In genomic region chr2:31469480-31469879, GRCm38 (mm10) we compare ENCODE assay signal across 8 mouse cellular contexts. TPM values are rescaled to one million over a fixed set of nuclear protein-coding genes. Genes with fewer than 3 reads are reported as not detected.
A peak's percentile ranks its signal among the peaks of the same experiment; 100 is the strongest.
DNase-seq lines count a peak whose midpoint lies in the region; ATAC-seq and TF ChIP-seq lines count a peak whose summit lies in the region.

No protein-coding gene starts in this region.

- no peak for ATAC-seq in heart, embryonic 12.5 days (ENCODE audit: insufficient number of reproducible peaks, low FRiP score)
- ATAC-seq in intestine, embryonic 16.5 days = no peak
- no peak for ATAC-seq in midbrain, embryonic 12.5 days (ENCODE audit: low FRiP score, low read depth)
- ATAC-seq in erythroblast, adult 5-6 weeks (replicated peaks; ENCODE audit: low FRiP score, poor library complexity, severe bottlenecking) = no peak

- H3K4me1 ChIP-seq in heart, embryonic 12.5 days (replicated peaks) = peaks cover 14% of the 10 kb centered on the region
- H3K4me1 ChIP-seq in cortical plate, adult 2 months (ENCODE audit: control insufficient read depth, insufficient read depth, low read length) = no peaks in the 10 kb centered on the region
- H3K4me1 ChIP-seq in intestine, embryonic 16.5 days (ENCODE audit: control insufficient read depth, insufficient read depth, low read length) = peaks cover 17% of the 10 kb centered on the region
- peaks cover 17% of the 10 kb centered on the region for H3K4me1 ChIP-seq in midbrain, embryonic 12.5 days

- 41% methylated on average over 7 of the region's 7 CpGs for WGBS in heart, embryonic 12.5 days
- WGBS in intestine, embryonic 16.5 days = 32% methylated on average over 7 of the region's 7 CpGs
- WGBS in midbrain, embryonic 12.5 days = 20% methylated on average over 7 of the region's 7 CpGs

- no peak for TF ChIP-seq CTCF in cortical plate, adult 2 months (IDR thresholded peaks at IDR 0.05; ENCODE audit: extremely low read depth, insufficient read depth, low read length)

- H3K36me3 ChIP-seq in heart, embryonic 12.5 days = no peaks in the 10 kb centered on the region
- H3K36me3 ChIP-seq in intestine, embryonic 16.5 days (ENCODE audit: control insufficient read depth, insufficient read depth, low read length) = no peaks in the 10 kb centered on the region
- H3K36me3 ChIP-seq in midbrain, embryonic 12.5 days = no peaks in the 10 kb centered on the region

- no peak overlapping the region for H3K27ac ChIP-seq in heart, embryonic 12.5 days (ENCODE audit: poor library complexity, severe bottlenecking)
- no peak overlapping the region for H3K27ac ChIP-seq in cortical plate, adult 2 months (ENCODE audit: insufficient read depth, low read length)
- H3K27ac ChIP-seq in intestine, embryonic 16.5 days (ENCODE audit: low read length) = peak overlapping the region; percentile 52; the same call in 1 of the 2 replicates
- no peak overlapping the region for H3K27ac ChIP-seq in midbrain, embryonic 12.5 days (replicated peaks)

- H3K9ac ChIP-seq in heart, embryonic 12.5 days = peak overlapping the region; percentile 55; the same call in 1 of the 2 replicates
- H3K9ac ChIP-seq in intestine, embryonic 16.5 days (ENCODE audit: low read depth, low read length) = peak overlapping the region; percentile 78
- H3K9ac ChIP-seq in midbrain, embryonic 12.5 days (replicated peaks) = 0 out of 2 replicates have a peak overlapping the region, but pooled peaks have one; percentile 41

- TF ChIP-seq POLR2A in cortical plate, adult 2 months (IDR thresholded peaks at IDR 0.05; ENCODE audit: extremely low read depth, insufficient read depth, low read length) = no peak

- DNase-seq in heart, postnatal 36 days = no peak
- DNase-seq in spleen, postnatal 36 days (ENCODE audit: low spot score in 2 of 2) = no peak
- no peak for DNase-seq in gastrocnemius, adult 18-20 months (ENCODE audit: low spot score)

- intact Hi-C loops in heart, postnatal 36 days (cut with DNase I) = no loop called here

- H3K4me2 ChIP-seq in heart, embryonic 12.5 days = peak overlapping the region; percentile 85
- peak overlapping the region; percentile 91 for H3K4me2 ChIP-seq in intestine, embryonic 16.5 days (ENCODE audit: low read depth, low read length)
- H3K4me2 ChIP-seq in midbrain, embryonic 12.5 days (replicated peaks) = peak overlapping the region; percentile 90

- no peaks in the 10 kb centered on the region for H3K9me3 ChIP-seq in heart, embryonic 12.5 days (replicated peaks)
- H3K9me3 ChIP-seq in intestine, embryonic 16.5 days (ENCODE audit: control insufficient read depth, low read length) = no peaks in the 10 kb centered on the region
- no peaks in the 10 kb centered on the region for H3K9me3 ChIP-seq in midbrain, embryonic 12.5 days

- peak overlapping the region; percentile 44 for H3K4me3 ChIP-seq in heart, embryonic 12.5 days
- H3K4me3 ChIP-seq in cortical plate, adult 2 months (ENCODE audit: insufficient read depth, low read length) = peak overlapping the region; percentile 50
- peak overlapping the region; percentile 66 for H3K4me3 ChIP-seq in intestine, embryonic 16.5 days (ENCODE audit: low read length)
- H3K4me3 ChIP-seq in midbrain, embryonic 12.5 days = peak overlapping the region; percentile 45

- peaks cover 53% of the 10 kb centered on the region for H3K27me3 ChIP-seq in heart, embryonic 12.5 days (replicated peaks)
- H3K27me3 ChIP-seq in intestine, embryonic 16.5 days (replicated peaks; ENCODE audit: control insufficient read depth, insufficient read depth, low read length) = no peaks in the 10 kb centered on the region
- peaks cover 70% of the 10 kb centered on the region for H3K27me3 ChIP-seq in midbrain, embryonic 12.5 days

RNA-seq across cellular contexts. Expression of gene Ass1, which starts 0.5 kb away (rescaled TPM):
- 11.8 and 12.4 TPM in 2 replicates for polyA plus RNA-seq in heart, embryonic 12.5 days (2016; fragmentation: Nextera tagmentation; extraction: Ambion mirVana)
- total RNA-seq in heart, postnatal 36 days (2021) = 1 to 10 TPM; 3.9 to 6.8 TPM
- 37.1 and 39.2 TPM in 2 replicates for polyA plus RNA-seq in cortical plate, adult 2 months (2012; rRNA removed)
- polyA plus RNA-seq in intestine, embryonic 16.5 days (2015; fragmentation: Nextera tagmentation; extraction: Ambion mirVana) = 374 and 535 TPM in 2 replicates
- 11.1 and 12.2 TPM in 2 replicates for polyA plus RNA-seq in midbrain, embryonic 12.5 days (2016; fragmentation: Nextera tagmentation; extraction: Ambion mirVana)
- 18.4 and 33.2 TPM in 2 replicates for total RNA-seq in erythroblast, adult 5-6 weeks (2015; ENCODE audit: low replicate concordance)
- 3.7 and 17.6 TPM in 2 replicates for total RNA-seq in erythroblast, adult 5-6 weeks (2017; ENCODE audit: low replicate concordance)
- total RNA-seq in gastrocnemius, adult 18-20 months (2021) = 1 to 10 TPM; 2.4 to 5.9 TPM
